Mouse (Mus musculus): ENCODE results near the gene Hoxb7.

Gene Hoxb7

DNA sequence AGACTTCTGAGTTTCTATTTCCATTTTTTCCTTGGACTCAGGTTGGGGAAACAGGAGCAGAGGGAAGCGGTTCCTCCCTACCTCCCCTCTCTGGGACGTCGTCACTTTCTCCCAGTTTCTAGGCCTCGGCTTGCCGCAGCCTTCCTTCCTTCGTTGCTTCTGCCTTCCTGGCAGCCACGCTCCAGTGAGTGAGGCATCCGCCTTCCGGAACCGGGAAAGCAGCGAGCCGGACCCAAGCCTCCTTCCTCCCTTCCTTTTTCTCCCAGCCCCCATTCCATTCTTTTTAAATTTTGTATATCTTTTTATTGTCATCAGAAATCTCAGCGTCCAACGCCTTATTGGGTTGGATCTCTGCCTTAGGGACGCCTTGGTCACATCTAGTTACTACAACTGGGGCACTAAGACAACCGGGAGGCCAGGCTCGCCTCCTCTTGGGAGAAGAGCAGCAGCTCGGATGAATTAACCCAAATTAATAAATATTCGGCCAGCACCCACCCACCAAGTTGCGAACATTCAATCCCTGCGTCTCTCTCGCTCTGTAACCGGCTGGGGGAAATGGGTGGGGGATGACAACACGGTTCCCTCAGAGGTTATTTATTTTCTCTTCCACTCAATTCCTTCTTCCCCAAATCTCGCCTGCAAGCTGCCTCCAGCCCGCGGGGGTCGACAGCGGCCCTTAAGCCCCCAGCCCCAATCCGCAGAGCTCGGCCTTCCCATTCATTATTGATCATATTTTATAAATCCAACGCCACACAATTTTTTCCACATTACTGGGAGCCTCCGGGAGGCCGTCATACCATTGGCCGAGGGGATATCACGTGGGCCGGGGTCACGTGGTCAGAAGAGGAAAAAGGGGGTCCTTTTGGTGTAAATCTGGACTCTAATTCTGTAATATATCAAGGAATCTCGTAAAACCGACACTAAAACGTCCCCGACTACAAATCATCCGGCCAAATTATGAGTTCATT is at the start of gene Hoxb7:
Hoxb7 (plus strand) TSS at position 853 of the 968 bp plus-strand sequence.
- no peak for DNase-seq (ENCODE audit: extremely low read depth, low read depth)

DNA sequence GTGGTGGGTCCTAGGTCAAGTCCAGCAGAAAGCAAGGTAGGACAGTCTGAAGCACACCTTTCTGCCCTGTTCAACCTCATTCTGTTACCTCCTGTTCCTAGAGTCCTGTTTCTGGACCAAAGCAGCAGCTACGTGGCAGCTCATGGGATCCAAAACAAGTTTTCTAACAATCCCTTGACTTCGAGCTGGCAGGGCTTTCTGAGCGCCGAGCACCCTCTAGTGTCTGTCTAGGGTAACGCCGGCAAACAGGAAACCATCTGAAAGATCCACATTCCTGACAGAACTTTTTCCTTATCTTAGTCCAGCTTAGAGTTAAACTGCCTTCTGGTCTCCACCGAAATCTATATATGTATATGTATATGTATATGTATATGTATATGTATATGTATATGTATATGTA is 46.2 kb upstream of the Hoxb7 start:
- peak; percentile 29 for DNase-seq (ENCODE audit: extremely low read depth, low read depth)

DNA sequence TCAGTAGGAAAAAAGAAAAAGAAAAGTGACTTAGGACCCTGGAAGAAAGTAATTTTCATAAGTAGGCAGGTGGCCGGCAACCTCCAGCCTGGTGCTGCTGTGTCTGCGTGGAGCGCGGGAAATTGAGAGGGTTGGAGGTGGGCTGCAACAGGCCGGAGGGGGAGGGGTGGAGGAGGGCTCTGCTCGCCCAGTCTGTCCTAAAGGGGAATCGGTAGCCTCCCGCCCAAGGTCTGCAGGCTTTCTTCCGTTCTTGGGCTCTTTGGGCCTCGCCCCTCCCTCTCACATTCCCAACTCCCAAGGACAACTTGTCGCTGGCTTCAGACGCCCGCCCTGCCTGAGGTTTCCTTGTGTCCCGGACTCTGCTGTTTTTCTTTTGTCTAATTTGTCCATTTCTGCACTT is 35.5 kb upstream of the Hoxb7 start:
- no peak for DNase-seq (ENCODE audit: extremely low read depth, low read depth)

DNA sequence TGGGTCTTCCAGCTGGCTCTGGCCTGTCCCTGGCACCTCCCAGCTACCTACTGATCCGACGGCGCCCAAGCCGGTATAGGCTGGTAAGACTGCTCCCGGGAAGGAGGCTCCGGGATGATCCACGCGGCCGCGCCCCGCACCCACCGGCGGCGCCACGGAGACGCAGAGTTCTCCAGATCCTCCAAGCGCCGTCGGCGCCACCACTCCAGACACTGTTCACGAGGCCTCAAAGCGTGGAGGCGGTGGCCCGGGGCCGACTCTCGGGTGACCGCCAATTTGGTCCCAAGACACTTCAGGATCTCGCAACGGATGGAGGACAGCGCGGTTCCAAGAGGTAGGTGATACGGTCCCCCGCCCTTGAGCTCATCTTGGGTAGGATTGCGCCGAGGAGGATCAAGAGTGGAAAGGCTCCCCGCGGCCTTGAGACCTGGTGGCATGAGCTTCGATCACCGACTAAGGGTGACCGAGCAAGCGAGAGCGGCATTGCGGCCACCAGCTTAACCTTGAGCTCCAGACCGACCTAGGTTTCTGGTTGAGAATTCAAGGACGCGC is 34.9 kb upstream of the Hoxb7 start:
- no peak for DNase-seq (ENCODE audit: extremely low read depth, low read depth)

DNA sequence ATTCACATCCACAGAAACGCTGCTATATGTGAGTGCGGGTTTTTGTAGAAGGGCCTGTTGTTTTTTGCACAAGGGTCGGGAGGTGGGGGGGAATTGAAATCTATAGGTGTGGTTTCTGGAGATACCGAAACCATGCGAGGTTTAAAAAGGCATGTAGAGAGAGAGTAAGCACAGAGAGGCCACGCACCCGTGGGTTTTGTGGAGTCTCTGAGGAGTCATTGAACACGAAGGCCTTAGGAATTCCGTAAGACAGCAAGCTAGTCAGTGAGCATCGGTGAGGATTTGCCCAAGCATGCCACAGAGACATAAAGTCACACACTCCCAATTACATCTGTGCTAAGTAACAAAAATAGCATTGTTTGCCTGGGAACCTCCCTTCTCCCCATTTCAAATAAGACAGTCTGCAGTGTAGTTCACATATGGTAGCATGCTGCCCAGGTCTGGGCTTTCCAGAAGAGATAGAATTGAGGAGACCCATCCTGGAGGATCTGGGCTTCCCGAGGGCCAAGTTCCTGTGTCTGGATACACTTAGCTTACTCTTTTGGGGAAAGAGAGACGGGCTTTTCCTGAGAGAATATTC is 33.8 kb upstream of the Hoxb7 start:
- DNase-seq (ENCODE audit: extremely low read depth, low read depth), result no peak

DNA sequence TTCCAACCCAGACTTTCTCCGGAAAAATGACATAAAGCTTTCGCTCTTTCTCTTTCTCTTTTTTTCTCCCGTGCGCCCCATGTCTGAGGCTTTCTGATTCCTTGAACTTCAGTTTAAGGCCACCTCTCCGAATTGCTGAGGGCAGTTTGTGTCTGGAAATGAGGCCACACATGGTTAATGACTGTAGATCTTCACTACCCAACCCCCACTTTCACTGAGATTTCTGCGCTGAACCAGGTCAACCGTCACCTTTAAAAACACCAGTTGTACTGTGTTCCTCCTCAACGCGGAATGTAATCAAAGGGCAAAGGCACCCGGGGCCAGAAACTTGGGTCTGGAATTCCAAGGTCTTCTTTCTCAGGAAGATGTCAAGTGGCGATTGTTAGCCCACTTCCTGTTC is 32.2 kb upstream of the Hoxb7 start:
- DNase-seq (ENCODE audit: extremely low read depth, low read depth), result no peak

DNA sequence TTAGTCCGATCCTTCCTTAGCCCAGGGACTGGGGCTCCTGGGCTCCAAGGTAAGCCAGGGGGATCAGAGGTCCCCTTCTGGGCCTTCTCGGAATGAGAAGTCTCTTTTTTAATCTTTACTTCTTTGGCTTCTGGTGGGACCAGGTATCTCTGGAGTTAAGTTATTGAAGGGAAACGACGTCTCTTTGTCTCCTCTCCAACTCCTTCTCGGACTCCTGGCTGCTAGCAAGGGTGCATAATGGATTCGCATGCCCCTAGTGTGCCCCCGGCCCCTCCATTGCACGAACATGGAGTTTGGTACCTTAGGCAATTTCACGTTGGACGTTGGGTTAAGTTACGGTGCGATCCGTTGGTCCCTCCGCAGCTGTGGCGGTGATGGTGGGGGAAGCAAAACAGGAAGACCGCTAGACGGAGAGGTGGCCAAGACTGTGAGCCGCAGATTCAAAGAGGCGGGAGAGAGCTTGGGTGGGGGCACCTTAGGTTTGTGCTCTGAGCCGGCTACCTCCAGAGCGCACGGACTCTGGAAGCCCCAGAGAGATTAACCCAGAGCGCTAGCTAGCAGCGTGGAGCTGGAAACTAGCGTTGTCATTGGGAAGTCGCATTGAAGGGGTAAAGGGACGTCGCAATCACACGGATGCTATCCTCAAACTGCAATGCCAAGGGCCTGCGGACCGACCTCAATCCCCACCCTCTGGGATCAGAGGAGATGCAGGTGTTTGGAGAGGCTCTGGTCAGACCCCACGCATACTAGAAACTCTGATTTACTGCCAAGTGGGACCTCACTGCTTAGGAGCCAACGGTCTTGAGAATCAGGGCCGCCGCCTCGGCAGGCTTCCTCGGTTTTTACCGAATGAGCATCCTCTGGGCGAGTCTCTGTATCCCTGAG is 31.1 kb upstream of the Hoxb7 start:
- DNase-seq (ENCODE audit: extremely low read depth, low read depth), result no peak

DNA sequence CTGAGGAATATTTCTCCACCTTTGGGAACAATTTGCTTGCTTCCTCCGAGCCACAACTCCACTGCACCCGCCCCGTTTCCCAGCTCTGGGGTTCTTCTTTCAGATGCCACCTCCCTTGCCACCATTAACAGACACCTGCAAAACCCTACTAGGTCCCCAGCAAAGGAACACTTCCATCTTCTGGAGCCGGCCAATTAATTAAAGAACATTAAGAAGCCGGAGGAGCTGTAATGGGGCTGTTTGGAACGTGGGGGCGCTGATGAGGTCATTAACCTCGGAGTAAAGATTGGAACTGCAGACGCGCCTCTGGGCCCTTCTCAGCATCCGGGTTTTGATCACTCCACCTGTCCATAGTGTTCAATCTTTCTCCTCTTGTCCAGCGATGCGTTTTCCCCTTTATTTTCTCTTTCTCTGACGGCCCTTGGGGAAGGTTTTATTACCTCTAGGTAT is 30.4 kb upstream of the Hoxb7 start:
- no peak for DNase-seq (ENCODE audit: extremely low read depth, low read depth)

DNA sequence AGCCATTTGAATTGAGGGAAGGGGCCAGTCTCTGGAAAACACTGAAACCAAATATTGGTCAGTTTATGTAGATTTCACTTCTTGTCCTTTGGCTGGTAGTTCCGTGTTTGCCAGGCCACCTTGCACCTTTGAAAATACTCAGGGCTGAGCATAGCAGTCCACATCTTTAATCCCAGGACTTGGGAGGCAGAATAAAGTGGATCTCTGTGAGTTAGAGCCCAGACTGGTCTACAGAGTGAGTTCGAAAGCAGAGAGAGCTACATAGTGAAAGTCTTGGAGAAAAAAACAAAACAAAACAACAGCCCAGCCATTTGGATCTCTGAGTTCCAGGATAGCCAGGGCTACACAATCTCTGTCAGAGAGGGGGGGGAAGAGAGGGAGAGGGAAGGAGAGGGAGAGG is 29.3 kb upstream of the Hoxb7 start:
- no peak for DNase-seq (ENCODE audit: extremely low read depth, low read depth)

DNA sequence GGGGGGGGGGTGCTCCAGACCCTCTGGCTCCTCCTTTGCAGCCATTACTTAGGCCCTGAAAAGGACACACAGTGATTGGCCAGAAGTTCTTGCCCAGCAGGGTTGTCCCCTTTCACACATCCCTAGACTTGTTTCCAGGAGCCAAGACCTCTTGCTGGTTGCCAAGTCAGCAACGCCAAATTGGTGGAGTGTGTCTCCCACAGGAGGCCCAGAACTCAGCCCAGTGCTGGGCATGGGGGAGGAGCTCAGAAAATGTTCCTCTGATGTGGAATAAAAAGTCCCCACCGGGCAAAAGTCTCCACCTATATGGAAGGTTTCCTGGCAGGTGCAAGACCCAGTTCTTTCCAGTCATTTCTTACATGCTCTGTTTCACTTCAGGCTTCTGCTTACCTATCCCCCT is 27.4 kb upstream of the Hoxb7 start:
- no peak for DNase-seq (ENCODE audit: extremely low read depth, low read depth)

DNA sequence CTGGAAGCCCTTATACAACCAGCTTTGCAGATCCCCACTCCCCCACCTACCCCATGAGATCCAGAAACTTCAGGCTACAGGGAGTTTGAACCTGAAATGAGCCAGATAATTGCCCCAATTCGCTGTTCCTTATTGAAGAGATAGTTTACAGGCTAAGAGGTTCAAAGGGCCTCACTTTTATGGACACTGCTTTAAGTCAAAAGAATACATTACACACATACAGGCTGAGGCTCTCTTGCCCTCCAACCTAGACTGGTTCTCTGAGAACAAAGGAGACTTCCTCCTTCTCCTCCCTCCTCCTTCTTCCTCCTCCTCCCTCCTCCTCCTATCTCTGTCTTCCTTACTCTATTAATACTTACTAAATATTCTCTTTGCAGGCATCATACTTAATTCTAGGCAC is 26.9 kb upstream of the Hoxb7 start:
- no peak for DNase-seq (ENCODE audit: extremely low read depth, low read depth)

DNA sequence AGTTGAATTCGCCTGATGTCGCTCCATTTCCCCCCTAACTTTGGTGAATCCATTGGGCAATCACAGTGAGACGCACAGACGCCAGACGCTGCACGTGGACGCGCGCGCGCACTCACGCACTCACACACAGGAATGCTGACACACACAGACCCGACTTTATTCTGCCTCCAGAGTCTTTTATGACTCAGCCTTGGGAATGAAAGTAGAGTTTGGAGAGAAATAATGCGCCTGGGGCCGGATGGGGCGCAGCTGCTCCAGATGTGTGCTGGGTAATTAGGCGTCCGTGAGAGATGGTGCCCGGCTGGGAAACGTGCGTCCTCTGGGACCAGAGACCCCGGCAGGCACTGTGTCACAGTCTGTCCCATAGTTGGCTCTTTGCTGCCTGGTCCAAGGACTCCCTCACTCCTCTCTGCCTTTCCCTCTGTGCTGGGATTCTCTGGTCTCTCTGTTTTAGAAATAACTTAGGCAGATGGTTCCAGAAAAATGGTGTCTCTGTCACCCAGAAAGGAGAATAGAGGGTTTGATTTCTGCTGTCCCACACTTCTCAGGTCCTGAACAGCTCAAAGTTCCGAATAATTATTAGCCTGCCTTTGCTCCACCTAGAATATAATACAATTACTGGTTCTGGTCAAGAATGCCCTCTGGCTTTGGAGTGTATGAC is 26.0 kb upstream of the Hoxb7 start:
- DNase-seq (ENCODE audit: extremely low read depth, low read depth), result no peak

DNA sequence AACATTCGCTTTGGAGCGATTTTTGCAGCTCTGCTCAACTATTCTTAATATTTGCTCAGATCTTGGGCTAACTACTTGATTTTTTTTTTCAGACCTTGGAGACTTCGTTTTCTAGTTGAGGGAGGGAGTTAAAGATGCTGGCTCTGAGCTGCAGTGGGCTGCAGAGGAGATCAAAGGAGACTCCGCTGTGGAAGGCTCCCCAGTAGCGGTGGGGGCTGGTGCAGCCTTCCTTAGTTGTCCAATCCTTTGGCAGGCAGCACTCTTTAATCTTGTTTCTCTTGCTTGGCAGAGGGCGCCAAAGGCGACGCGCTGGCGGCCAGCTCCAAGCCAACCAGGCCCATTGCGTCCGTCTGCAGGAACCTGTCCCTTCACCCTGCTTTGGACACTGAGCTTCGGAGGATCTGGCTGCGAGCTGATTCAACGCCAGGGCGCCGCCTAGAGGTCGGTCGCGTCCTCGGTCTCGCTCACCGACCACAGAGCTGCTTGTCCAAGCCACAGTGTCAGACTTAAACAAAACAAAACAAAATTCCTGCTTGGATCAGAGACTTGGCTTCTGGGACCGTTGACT is 25.0 kb upstream of the Hoxb7 start:
- peak; percentile 21 for DNase-seq (ENCODE audit: extremely low read depth, low read depth)

DNA sequence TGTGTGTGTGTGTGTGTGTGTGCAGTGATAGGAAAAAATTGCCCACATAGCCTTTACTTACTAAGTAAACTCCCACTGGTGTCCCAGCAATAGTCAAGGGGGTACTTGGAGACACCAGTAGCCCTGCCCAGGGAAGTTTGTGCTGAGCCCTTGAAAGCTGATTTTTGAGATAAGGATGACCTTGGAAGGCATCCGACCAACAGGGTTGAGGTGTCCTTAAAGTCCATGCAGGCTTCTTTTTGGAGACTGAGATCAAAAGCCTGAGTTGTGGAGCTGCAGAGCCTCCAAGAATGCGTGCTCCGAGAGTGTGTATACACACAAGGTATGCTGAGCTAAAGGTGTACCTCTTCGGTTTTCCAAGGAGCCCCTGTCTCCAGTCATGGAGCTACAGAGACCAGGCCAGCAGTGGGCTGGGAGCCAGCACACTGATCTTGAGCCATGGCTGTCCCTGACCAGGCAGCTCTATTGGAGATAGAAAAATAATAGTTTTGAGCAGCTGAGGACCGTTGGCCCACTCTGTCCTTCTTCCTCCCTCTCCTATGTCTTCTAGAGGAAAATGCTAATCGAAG is 24.1 kb upstream of the Hoxb7 start:
- DNase-seq (ENCODE audit: extremely low read depth, low read depth), result no peak

DNA sequence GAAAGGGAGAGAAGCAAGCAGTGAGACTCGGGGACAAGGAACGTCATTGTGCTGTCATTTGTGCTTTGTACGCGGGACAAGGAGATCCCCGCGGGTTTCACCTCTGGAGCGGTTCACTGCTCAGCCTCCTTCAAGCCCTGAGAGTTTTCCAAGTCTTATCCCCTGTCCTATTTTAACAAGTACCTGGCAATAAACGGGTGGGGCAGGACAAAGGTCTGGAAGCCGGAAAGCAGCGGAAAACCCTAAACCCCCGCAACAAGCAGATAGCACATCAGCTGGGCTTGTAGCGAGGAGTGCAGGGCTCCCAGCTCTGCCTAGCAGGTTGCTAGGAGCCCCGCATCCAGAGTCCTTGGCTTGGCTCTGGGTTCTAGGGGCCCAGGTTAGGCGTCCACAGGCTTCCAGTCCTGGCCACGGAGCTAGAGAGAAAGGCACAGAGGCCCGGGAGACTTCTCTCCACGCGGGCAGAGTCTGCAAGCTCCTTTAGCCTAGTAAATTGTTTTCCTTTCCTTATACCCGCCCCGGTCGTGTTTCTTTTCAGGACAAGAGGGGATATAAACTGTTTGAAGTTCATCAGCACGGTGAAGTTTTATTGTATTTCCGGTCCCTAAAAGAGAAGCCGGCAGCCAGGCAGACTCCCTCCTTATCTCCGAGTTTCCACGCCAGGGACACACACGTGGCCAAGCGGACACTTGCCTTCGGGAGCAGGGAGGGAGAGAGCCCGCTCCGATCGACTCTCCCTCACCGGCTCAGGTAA is 22.6 kb upstream of the Hoxb7 start:
- DNase-seq (ENCODE audit: extremely low read depth, low read depth), result no peak

DNA sequence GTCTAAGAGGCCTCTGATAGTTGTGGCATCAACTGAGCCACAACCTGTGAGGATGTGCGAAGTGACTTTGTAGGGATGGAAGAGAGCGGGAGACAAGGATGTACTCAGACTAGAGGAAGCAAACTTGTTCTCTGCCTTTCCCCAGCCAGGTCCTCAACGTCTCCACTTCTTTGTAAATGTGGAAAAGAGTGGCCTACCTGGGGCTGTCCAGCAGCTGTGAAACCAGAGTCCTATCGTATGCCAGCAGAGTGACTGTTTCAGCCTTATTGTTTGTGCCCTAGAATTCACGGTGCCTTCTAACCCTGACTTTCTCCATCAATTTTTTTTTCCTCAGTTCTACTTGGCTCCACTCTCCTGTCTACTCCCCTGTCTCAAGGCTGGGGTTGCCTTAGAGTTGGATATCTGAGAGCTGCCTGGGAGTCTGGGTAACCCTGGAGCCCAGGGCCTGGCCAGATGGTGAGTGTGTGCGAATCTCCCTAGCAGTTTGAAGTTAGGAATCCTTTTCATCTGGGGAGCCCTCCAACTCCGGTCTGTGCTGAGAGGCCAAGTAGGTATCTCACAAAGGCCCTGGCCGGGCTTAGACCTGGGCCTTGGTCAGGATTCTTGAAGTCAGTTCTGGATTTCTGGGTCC is 21.9 kb upstream of the Hoxb7 start:
- DNase-seq (ENCODE audit: extremely low read depth, low read depth), result no peak

DNA sequence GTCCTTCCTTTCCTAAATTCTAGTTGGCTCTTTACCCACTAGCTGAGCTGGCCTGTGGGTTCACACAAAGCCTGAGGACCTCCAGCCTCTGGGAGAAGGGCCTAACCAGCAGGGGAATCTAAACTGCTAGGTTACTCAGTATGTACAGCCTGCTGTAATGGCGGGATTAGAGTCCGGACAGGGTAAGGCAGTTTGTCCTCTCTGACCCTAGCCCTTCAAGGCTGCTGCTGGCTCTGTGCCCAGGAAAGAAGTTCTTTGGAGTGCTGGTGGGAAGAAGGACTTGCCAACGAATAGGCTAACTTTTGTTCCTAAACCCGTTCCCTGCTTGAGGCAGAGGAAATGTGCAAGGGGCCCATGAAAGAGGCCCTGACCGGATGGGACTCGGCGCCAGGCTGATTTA is 20.5 kb upstream of the Hoxb7 start:
- DNase-seq (ENCODE audit: extremely low read depth, low read depth), result no peak

DNA sequence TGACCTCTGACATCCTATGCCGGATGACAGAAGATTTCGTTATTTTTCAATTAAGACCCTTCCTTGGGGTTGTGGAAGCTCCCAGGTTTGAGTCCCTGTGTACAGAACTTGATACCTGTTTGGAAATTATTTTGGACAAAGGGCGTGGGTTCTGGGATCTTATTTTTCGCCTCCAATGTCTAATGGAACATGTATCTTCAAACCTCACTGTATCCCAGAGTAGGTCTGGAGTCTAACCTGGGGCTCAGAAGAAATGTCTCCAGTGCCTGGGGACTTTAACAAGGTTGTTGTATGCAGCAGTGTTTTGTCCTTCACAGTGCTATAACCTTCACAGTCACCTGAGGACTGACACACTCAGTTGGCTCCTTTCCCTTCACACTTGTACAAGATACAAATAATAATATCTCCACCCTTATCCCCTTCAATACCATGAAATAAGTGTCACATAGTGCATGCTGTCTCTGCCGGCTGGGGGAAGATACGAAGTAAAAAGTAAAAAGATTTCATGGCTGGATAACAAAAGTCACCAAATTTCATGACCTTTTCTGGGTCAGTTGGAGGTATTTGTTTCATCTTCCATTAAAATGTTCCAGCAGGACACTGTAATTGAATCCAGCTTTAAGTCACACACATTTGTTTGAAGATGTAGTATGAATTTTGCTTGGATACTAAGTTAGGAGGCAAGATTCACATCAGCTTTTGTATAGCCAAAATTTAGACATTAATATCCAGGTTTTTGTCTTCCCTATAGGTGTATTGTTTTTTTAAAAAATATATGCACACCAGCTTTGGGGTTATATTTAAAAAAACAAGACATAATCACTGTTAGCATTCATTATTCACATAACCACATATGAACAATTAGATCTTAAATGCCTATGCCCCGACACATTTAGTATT is 19.2 kb upstream of the Hoxb7 start:
- no peak for DNase-seq (ENCODE audit: extremely low read depth, low read depth)
